Mouse (Mus musculus): ENCODE results near the gene Aig1.

DNA sequence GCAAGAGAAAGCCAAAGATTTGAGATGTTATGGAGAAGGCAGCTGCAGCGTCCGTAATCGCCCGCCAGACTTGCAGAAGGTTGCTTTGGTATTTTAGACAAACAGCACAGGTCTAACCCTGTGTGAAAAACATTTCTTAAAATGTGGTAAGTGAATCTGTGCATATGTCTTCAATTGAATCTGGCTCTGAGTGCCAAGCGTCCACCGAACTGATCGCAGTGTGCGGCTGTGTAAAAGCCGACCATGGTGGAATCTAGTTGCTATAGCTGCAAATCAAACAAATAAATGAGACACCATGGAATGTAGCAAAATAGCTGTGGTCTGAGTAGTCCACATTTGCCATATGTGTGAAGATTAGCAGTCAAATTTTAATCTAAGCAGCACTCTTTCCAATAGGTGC is 80.7 kb downstream of the Aig1 start:
- TF ChIP-seq CTCF (IDR thresholded peaks at IDR 0.05; ENCODE audit: control insufficient read depth, insufficient read depth, low read length) (no peak), POLR2A (IDR thresholded peaks at IDR 0.05; ENCODE audit: borderline replicate concordance, control insufficient read depth, low read depth, low read length) (no peak)
